In the genomic region with DNA sequence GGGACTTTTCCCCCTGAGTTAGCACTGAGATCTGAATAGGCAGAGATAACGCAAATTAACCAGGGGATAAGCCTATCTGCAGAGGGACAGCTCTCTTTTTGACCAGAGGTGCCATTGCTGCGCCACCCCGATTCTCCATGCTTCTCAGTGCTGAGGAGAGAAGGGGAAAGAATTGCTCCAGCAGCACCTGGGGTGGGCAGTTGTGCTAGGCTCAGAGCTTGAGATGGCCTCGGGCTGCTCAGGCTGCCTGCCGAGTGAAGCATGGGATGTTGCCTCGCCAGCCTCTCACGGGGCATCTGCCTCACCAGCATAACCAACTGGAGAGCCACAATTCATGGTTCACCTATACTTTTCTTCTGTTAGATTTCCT, we compare ENCODE assay signal across 10 mouse cellular contexts. TPM values are rescaled to one million over a fixed set of nuclear protein-coding genes. Genes with fewer than 3 reads are reported as not detected.
A peak's percentile ranks its signal among the peaks of the same experiment; 100 is the strongest.
DNase-seq lines count a peak whose midpoint lies in the region; ATAC-seq and TF ChIP-seq lines count a peak whose summit lies in the region.
"Had no signal": no experiment of that assay in that cellular context is flagged by ENCODE, and none has a peak within 500 bp of the region (broad histone marks: within the 10 kb centered on the region; RNA-seq: fewer than 3 reads in every experiment).

No protein-coding gene starts in this region.

- ATAC-seq in forebrain, embryonic 12.5 days (ENCODE audit: low FRiP score), result no peak
- no peak for ATAC-seq in hindbrain, postnatal 0 days
- no peak for ATAC-seq in neural tube, embryonic 13.5 days (ENCODE audit: low read depth)

- peak overlapping the region; percentile 75 for H3K27ac ChIP-seq in layer of hippocampus, adult 2 months
- peak overlapping the region; percentile 90 for H3K27ac ChIP-seq in forebrain, embryonic 12.5 days
- peak overlapping the region; percentile 75 for H3K27ac ChIP-seq in hindbrain, postnatal 0 days
- H3K27ac ChIP-seq in neural tube, embryonic 13.5 days (replicated peaks), result peak overlapping the region; percentile 92
- H3K27ac ChIP-seq: embryonic facial prominence, embryonic 15.5 days; limb, embryonic 15.5 days had no signal

- 0 out of 2 replicates have a peak, but pooled peaks cover 3% of the 10 kb centered on the region for H3K36me3 ChIP-seq in forebrain, embryonic 12.5 days (replicated peaks)
- no peaks in the 10 kb centered on the region for H3K36me3 ChIP-seq in hindbrain, postnatal 0 days (ENCODE audit: insufficient read depth, low read length)
- H3K36me3 ChIP-seq in neural tube, embryonic 13.5 days, result no peaks in the 10 kb centered on the region; the same call in 1 of the 2 replicates
- H3K36me3 ChIP-seq: embryonic facial prominence, embryonic 15.5 days had no signal

- H3K9me3 ChIP-seq in forebrain, embryonic 12.5 days, result no peaks in the 10 kb centered on the region
- H3K9me3 ChIP-seq in hindbrain, postnatal 0 days (ENCODE audit: low read length), result no peaks in the 10 kb centered on the region
- H3K9me3 ChIP-seq in neural tube, embryonic 13.5 days, result no peaks in the 10 kb centered on the region
- H3K9me3 ChIP-seq: embryonic facial prominence, embryonic 15.5 days; limb, embryonic 15.5 days had no signal

- 0 out of 2 replicates have a peak overlapping the region, but pooled peaks have one; percentile 40 for H3K9ac ChIP-seq in forebrain, embryonic 12.5 days
- 0 out of 2 replicates have a peak overlapping the region, but pooled peaks have one; percentile 14 for H3K9ac ChIP-seq in hindbrain, postnatal 0 days (replicated peaks; ENCODE audit: low read length)
- H3K9ac ChIP-seq in neural tube, embryonic 13.5 days, result peak overlapping the region; percentile 58
- H3K9ac ChIP-seq: embryonic facial prominence, embryonic 15.5 days; limb, embryonic 15.5 days had no signal

- peak overlapping the region; percentile 36 for H3K4me3 ChIP-seq in layer of hippocampus, adult 2 months
- no peak overlapping the region for H3K4me3 ChIP-seq in forebrain, embryonic 12.5 days (replicated peaks)
- no peak overlapping the region for H3K4me3 ChIP-seq in hindbrain, postnatal 0 days (ENCODE audit: low read length)
- H3K4me3 ChIP-seq in neural tube, embryonic 13.5 days, result no peak overlapping the region
- H3K4me3 ChIP-seq: embryonic facial prominence, embryonic 15.5 days; limb, embryonic 15.5 days had no signal

- peaks cover 64% of the 10 kb centered on the region for H3K4me1 ChIP-seq in forebrain, embryonic 12.5 days
- peaks cover 25% of the 10 kb centered on the region for H3K4me1 ChIP-seq in hindbrain, postnatal 0 days (ENCODE audit: insufficient read depth, low read length)
- H3K4me1 ChIP-seq in neural tube, embryonic 13.5 days (replicated peaks), result peaks cover 82% of the 10 kb centered on the region

- TF ChIP-seq CTCF in layer of hippocampus, adult 2 months (conservative IDR thresholded peaks at IDR 0.05), result no peak
- TF ChIP-seq CTCF in hindbrain, postnatal 0 days (IDR thresholded peaks at IDR 0.05; ENCODE audit: low read depth), result no peak

- peak overlapping the region; percentile 32 for H3K4me2 ChIP-seq in forebrain, embryonic 12.5 days
- peak overlapping the region; percentile 48 for H3K4me2 ChIP-seq in hindbrain, postnatal 0 days (ENCODE audit: low read depth, low read length)
- H3K4me2 ChIP-seq in neural tube, embryonic 13.5 days, result peak overlapping the region; percentile 33
- H3K4me2 ChIP-seq: embryonic facial prominence, embryonic 15.5 days; limb, embryonic 15.5 days had no signal

- H3K27me3 ChIP-seq in forebrain, embryonic 12.5 days, result no peaks in the 10 kb centered on the region
- H3K27me3 ChIP-seq in hindbrain, postnatal 0 days (ENCODE audit: insufficient read depth, low read length), result no peaks in the 10 kb centered on the region
- no peaks in the 10 kb centered on the region for H3K27me3 ChIP-seq in neural tube, embryonic 13.5 days
- H3K27me3 ChIP-seq: embryonic facial prominence, embryonic 15.5 days; limb, embryonic 15.5 days had no signal

- WGBS in forebrain, embryonic 12.5 days, result 62% methylated on average over 7 of the region's 7 CpGs
- WGBS in hindbrain, postnatal 0 days, result 39% methylated on average over 7 of the region's 7 CpGs
- 49% methylated on average over 7 of the region's 7 CpGs for WGBS in neural tube, embryonic 13.5 days

- DNase-seq in layer of hippocampus, adult 2 months (ENCODE audit: low spot score in 2 of 2), result no peak
- DNase-seq in layer of hippocampus, adult 9-10 months (ENCODE audit: low spot score), result no peak
- DNase-seq in hindbrain, postnatal 0 days (ENCODE audit: low spot score), result peak; percentile 6
- DNase-seq in frontal cortex, postnatal 10 days (ENCODE audit: low spot score in 2 of 2), result no peak
- no peak for DNase-seq in kidney, postnatal 14 days
- no peak for DNase-seq in adrenal gland, adult 8-10 months

RNA-seq across cellular contexts. Expression of gene Ctnnbl1, which starts 15.2 kb away (rescaled TPM):
- 10 to 100 TPM; 29.2 to 32.8 TPM for total RNA-seq in layer of hippocampus, adult 2 months (2021)
- polyA plus RNA-seq in forebrain, embryonic 12.5 days (2016; fragmentation: Nextera tagmentation; extraction: Ambion mirVana), result 100 and 101 TPM in 2 replicates
- total RNA-seq in hindbrain, postnatal 0 days (2014; rRNA removed), result 28.7 and 30.3 TPM in 2 replicates
- polyA plus RNA-seq in hindbrain, postnatal 0 days (2015; fragmentation: Nextera tagmentation; extraction: Ambion mirVana), result 42.7 and 45.4 TPM in 2 replicates
- 69.7 and 72.2 TPM in 2 replicates for polyA plus RNA-seq in neural tube, embryonic 13.5 days (2015; fragmentation: Nextera tagmentation; extraction: Ambion mirVana)
- total RNA-seq in adrenal gland, adult 8-10 months (2022), result 10 to 100 TPM; 16.6 to 28.6 (median 21.0) TPM
